Mouse (Mus musculus) B cell, adult (primary cell): Measurements from ENCODE around the gene Midn. TPM values are rescaled to one million over a fixed set of nuclear protein-coding genes. Genes with fewer than 3 reads are reported as not detected.

Source experiments
- total RNA-seq: library from RNA; stranded (reverse); gene quantifications from 4 replicates; pipeline ENCODE4 v1.2.4, GENCODE M21; 2023; ENCODE audit not compliant: inconsistent age

Gene Midn
- total RNA-seq: 143 to 168 TPM (median 155 TPM) in 4 replicates

DNA sequence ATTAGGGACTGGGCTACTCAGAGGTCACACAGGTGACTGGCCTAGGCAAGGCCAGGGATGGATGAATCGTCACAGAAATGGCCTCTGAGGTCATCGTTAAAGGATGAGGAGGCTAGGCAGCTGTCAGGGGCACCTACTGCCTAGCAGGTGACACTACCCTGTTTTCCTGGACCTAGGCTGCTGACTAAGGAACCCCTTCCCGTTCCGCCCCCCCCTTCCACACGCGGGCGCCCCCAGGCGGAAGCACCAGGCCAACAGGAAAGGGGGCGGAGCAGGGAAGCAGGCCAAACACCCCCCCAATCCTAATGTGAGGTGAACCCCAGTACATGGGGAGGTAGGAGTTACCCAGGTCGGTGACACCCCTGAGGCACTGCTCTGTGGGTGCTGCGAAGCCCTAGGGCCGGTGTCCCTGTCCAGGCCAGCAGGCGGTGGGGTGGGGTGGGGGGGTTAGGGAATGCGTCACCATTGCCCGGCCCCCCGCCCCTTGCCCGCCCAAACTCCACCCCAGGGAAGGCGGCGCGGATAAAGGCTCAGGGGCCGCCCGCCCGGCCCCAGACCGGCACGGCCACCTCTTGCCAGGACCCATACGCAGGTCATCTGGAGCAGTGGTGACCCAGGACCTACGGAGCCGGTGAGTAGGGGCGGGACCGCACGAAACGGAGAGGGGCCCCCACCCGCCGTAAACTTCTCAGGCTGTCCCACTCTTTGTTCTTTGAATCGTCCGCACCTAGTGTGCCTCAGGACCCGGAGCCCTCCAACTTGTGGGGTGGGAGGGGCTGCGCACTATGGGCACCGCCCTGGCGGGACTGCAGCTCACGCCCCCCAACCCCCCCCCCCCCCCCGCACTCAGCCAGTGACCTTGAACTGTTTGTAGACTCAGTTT, at the start of gene Midn:
Midn (plus strand) TSS at position 554 of the 883 bp plus-strand sequence.

DNA sequence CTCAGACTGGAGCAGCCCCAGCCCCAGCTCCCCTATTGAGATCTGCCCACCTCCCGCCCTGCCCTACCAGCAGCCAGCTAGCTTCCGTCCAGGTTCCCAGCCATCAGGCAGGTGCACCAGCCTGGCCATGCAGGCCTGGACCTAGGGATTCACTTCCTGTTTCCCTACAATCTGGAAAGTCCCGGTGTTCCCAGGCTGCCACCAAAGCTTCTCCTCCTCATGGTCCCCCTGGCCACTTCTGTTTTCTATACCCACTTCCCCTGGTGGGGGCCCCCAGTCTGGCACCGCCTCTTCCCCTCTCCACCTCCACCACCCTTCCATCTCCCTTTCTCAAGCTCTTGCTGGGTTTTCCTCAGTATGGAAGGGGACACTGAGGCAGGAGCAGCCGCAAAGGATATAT, 42.6 kb upstream of the Midn start, which contains the start of gene Sbno2:
Sbno2 (minus strand) TSS at position 112 of the 400 bp plus-strand sequence.

DNA sequence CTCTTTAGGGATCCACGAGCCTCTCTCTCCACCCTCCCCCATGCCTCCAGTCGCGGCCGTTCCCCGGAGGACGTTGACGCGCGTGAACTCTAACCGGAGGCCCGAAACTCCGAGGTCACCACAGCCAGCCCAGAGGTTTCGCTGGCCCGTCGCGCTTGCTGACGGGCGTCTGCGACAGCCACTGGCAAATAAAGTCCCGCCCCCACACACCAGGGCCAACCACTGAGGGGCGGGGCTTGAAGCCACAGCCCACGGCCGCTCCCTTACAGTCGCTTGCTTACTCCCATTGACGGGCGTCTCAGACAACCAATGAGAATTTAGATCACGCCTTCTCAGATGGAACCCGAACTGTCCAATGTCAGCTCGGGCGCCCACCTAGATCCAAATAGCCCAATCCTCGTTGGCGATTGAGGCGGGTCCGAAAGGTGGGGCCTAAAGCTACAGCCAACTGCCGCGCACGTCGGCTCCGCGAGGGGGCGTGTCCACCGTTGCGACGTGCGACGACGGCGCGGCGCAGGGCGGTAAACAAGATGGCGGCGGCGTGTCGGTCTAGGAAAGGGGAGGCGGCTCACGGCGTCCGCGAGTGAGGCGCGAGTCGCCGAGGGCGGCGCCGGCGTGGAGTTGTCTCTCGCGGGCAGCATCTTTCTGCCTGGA, 32.7 kb upstream of the Midn start, which contains the start of gene Stk11:
Stk11 (plus strand) TSS at position 514 of the 654 bp plus-strand sequence.

DNA sequence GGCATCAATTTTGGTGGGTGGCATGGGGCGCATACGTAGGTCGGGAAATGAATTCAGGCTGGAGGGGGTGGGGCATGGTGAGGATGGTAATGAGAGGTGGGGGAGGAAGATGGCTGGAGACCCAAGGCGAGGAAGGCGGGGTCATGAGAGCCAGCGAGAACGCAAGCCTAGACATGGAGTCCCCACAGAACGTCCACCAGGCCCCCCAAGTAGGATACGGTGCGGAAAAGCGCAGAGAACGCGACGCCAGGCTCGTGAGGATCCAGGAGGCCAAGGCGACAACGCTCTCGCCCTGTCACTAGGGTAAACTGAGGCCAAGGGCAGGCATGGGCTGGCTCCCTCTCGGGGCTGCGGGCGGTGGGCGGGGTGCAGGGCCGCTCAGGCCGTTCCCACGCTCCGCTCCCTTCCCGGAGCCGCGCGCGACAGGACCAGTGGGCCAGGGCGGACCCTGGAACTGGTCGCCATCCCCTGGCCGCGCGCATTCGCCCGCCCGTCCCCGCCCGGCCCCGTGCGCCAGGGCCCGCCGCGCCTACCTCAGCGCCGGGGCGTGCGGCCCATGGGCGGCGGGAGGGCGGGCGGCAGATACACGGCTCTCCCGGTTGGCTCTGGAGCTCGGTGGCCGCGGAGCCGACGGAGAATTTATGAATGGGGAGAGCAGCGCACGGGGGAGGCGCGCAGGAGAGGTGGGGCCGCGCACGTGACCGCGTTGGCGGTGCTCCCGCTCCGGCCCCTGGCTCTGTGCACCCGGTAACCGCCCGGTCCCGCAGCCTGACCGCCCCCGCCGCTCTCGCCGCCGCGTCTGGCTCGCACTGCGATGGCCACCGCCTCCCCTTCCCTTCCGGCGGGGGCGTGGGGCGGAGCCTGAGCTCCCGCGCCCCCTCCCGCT, 9.3 kb upstream of the Midn start, which contains the start of gene Atp5d:
Atp5d (plus strand) TSS at position 80 of the 886 bp plus-strand sequence.

DNA sequence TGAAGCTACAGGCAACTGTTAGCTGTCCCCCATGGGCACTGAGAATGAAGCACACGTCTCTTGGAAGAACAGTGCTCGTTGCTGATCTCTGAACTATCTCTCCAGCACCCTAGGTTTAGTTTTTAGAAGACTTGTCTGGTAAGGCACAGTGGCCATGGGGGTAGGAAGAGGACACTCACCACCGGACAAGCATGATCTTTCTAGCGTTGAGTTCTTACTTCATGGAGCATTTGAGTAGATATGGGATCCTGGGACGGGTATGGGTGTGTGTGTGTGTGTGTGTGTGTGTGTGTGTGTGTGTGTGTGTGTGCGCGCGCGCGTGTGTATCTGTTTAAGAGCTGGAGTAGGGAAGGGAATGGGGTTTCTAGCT, 7.4 kb upstream of the Midn start, which contains the start of gene Cbarp:
Cbarp (minus strand) TSS at position 170 of the 370 bp plus-strand sequence.

DNA sequence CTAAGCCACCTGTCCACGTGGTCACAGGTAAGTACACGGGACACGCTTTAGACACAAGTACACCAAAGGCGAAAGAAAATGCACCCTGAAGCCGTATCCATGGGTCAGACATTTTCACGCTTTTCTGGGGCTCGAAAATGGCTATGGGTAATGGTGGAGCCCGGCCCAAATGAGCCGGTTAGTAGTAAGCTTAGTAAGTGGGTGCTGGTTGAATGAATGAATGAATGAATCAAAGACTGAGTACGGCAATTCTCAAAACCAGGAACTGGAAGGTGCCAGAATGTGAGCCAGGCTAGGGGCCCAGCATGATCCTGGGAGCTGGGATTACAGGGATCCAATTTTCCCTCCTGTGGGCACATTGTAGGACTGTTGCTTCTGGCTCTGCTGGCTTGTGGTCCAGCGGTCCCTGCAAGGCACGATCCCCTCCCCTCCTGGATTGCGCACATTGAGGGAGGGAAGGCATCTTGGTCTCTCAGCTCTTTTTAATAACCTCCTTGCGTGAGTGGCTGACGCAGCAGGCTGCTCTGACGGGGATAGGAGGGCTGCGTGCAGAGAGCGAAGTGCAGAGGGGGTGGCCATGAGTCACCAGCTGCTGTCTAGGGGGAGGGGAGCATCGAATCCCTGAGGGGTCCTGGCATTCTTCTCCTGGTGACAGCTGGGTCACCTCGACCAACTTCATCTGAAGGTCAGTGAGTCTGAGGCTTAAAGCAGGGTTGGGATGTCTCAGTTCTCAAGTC, 17.5 kb downstream of the Midn start, which contains the start of gene Cirbp:
Cirbp (plus strand) TSS at position 594 of the 737 bp plus-strand sequence.

DNA sequence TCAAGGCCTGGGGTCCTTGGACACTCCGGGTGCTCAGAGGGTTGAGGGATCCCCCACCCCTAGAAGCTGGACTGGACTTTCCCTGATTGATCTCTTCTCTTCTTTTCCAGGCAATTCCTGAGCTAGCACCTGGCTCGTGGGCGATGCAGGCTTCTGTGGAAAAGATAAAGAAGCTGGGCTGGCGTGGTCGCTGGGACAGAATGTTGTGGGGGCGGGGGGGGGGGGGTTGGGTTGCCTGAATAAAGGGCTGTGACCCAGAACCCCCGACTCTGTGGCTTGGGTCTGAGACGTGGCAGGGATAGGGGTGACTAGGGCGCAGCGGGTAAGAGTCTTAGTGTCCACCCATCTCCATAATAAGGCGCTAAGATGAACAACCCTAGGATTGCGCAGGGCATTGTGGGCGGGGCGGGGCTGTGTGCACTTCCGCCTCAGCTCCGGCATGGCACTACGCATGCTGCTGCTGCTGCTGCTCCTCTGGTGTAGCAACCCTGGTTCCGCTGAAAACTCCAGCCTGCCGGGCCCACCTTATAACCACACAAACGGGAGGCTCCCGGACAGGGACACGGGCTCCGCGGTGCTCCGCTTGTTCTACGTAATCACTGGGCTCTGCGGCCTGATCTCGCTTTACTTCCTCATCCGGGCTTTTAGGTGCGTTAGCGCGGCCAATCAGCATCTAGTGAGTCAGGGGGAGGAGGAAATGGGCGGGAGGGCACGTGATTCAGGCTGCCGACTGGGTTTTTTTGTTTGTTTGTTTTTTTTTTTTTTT, 24.6 kb downstream of the Midn start, which contains the start of gene 1600002K03Rik:
1600002K03Rik (plus strand) TSS at position 418 of the 766 bp plus-strand sequence.

DNA sequence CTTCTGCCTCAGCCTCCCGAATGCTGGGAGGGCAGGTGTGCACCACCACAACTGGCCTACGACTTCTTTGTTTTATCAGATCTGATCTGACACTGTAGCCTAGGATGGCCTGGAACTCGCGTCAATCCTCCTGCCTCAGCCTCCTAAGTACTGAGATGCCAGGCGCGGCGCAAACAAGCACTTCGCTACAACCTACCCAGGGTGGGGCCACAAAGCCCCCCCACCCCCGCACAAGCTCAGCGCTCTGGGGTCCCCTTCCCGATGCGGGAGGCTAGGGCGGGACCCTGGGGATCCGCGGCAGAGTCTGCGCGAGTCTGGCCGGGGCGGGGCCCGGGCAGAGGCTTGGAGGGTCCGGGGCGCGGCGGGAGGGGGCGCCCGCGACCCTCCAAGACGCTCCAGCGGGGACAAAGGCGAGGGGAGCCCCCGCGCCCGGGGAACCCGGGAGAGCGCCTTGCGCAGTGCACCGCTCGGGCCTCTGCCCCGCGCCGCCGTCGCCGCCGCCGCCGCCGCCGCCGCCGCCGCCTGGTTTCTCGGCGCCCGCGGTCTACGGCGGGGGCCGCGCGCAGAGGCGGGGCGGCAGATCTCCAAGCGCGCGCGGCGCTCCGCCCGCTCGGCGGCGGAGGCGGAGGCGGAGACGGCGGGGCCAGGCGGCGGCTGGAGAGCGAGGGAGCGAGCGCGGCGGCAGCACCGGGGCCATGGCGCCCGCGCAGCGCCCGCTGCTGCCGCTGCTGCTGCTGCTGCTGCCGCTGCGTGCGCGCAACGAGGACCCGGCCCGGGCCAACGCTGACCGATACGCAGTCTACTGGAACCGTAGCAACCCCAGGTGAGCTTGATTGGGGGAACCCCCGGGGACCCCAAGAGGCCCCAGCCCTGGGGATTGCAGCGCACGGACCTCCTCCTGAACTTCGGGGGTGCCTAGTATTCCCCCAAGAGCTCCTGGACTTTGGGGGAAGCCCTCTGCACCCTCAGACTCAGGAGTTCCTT, 31.3 kb downstream of the Midn start, which contains the start of gene Efna2:
Efna2 (plus strand) TSS at position 415 of the 984 bp plus-strand sequence.

Other genes starting within 250 kb of the Midn start
- 76.7 to 86.8 TPM (median 80.6 TPM) in 4 replicates for gene Med16, start 239.3 kb upstream of the Midn start, total RNA-seq
- gene Gm26602, start 237.4 kb upstream of the Midn start, total RNA-seq: not detected in 4 replicates
- 0.16 to 0.90 TPM (median 0.41 TPM) in 4 replicates for gene Kiss1r, start 231.3 kb upstream of the Midn start, total RNA-seq
- 97.6 to 112 TPM (median 107 TPM) in 4 replicates for gene R3hdm4, start 227.1 kb upstream of the Midn start, total RNA-seq
- 33.9 to 40.6 TPM (median 35.9 TPM) in 4 replicates for gene Arid3a, start 221.2 kb upstream of the Midn start, total RNA-seq
- gene Wdr18, start 188.1 kb upstream of the Midn start, total RNA-seq: 40.2 to 51.6 TPM (median 44.7 TPM) in 4 replicates
- 0.21 TPM in 1 of 4 replicates, not detected in the others for gene Grin3b, start 177.6 kb upstream of the Midn start, total RNA-seq
- gene Tmem259, start 163.9 kb upstream of the Midn start, total RNA-seq: 157 to 164 TPM (median 160 TPM) in 4 replicates
- gene Cnn2, start 159.7 kb upstream of the Midn start, total RNA-seq: 325 to 361 TPM (median 340 TPM) in 4 replicates
- gene Abca7, start 151.8 kb upstream of the Midn start, total RNA-seq: 53.9 to 56.0 TPM (median 54.6 TPM) in 4 replicates
- 493 to 520 TPM (median 510 TPM) in 4 replicates for gene Arhgap45, start 131.6 kb upstream of the Midn start, total RNA-seq
- gene Polr2e, start 108.5 kb upstream of the Midn start, total RNA-seq: 73.4 to 86.2 TPM (median 75.9 TPM) in 4 replicates
- gene Gpx4, start 101.1 kb upstream of the Midn start, total RNA-seq: 124 to 132 TPM (median 128 TPM) in 4 replicates
- 109 to 122 TPM (median 117 TPM) in 4 replicates for gene Sbno2, start 42.7 kb upstream of the Midn start, total RNA-seq
- 173 to 183 TPM (median 178 TPM) in 4 replicates for gene Stk11, start 32.5 kb upstream of the Midn start, total RNA-seq
- 164 to 190 TPM (median 176 TPM) in 4 replicates for gene Atp5d, start 9.6 kb upstream of the Midn start, total RNA-seq
- 5.9 to 9.3 TPM (median 6.8 TPM) in 4 replicates for gene Cbarp, start 7.4 kb upstream of the Midn start, total RNA-seq
- gene Cirbp, start 17.7 kb downstream of the Midn start, total RNA-seq: 183 to 228 TPM (median 208 TPM) in 4 replicates
- 10.6 to 16.3 TPM (median 15.1 TPM) in 4 replicates for gene 1600002K03Rik, start 24.7 kb downstream of the Midn start, total RNA-seq
- gene Efna2, start 31.2 kb downstream of the Midn start, total RNA-seq: 0.24 to 0.51 TPM in 2 of 4 replicates, not detected in the others
- gene Mum1, start 78.2 kb downstream of the Midn start, total RNA-seq: 54.4 to 64.3 TPM (median 58.3 TPM) in 4 replicates
- 92.8 to 97.3 TPM (median 95.1 TPM) in 4 replicates for gene Ndufs7, start 100.8 kb downstream of the Midn start, total RNA-seq
- 1.1 to 3.1 TPM (median 1.8 TPM) in 4 replicates for gene Gamt, start 112.7 kb downstream of the Midn start, total RNA-seq
- gene Dazap1, start 113.2 kb downstream of the Midn start, total RNA-seq: 136 to 154 TPM (median 146 TPM) in 4 replicates
- gene Rps15, start 144.2 kb downstream of the Midn start, total RNA-seq: 2,693 to 2,994 TPM (median 2,870 TPM) in 4 replicates
- gene Apc2, start 147.7 kb downstream of the Midn start, total RNA-seq: 0.24 to 0.32 TPM (median 0.26 TPM) in 4 replicates
- 22.2 to 28.8 TPM (median 26.5 TPM) in 4 replicates for gene 2310011J03Rik, start 172.3 kb downstream of the Midn start, total RNA-seq
- 0.57 to 1.9 TPM (median 1.1 TPM) in 4 replicates for gene Pcsk4, start 181.2 kb downstream of the Midn start, total RNA-seq
- gene Reep6, start 181.7 kb downstream of the Midn start, total RNA-seq: 0.42 TPM in 1 of 4 replicates, not detected in the others
- not detected in 4 replicates for gene Adamtsl5, start 200.1 kb downstream of the Midn start, total RNA-seq
- not detected in 4 replicates for gene Plk5, start 208.2 kb downstream of the Midn start, total RNA-seq
- 6.5 to 9.5 TPM (median 8.0 TPM) in 4 replicates for gene Mex3d, start 239.4 kb downstream of the Midn start, total RNA-seq